Mouse (Mus musculus): ENCODE data around the gene Mst1.
A peak's percentile ranks its signal among the peaks of the same experiment; 100 is the strongest.

The Mst1 gene

DNA sequence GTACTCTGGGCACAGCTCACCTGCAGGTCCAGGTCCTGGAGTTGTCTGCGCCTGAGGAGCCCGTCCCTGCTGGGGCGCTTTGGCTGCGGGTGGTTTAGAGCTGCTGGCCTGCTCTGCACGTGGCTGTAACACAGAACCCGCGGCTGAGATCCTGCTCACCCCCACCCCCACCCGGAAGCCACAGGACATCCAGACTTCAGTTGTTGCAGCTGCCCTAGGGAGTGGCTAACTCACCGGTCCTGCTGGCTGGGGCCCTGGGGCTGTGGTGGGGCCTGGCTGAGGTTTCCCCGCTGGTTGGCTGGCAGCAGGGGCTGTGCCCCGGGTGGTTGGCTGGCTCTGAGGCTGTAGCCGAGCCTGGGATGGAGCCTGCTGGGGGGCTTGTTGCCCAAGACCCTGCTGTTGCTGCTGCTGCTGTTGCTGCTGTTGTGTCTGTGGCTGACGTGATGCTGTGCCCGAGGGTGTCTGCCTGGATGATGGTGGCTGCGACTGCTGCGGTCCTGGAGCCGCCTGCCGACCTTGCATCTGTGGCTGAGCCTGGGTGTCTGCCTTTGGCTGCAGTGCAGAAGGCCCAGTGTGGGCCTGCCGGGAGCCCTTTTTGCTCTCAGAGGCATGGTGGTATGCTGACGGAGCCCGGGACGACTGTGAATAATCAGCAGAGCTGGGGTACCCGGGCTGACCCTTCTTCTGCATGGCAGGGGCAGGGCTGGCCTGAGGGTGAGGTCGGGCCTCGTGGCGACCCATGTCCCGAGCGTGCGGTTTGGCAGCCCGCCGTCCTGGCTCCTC lies 24.7 kb downstream of the Mst1 start:
- no peak for DNase-seq

DNA sequence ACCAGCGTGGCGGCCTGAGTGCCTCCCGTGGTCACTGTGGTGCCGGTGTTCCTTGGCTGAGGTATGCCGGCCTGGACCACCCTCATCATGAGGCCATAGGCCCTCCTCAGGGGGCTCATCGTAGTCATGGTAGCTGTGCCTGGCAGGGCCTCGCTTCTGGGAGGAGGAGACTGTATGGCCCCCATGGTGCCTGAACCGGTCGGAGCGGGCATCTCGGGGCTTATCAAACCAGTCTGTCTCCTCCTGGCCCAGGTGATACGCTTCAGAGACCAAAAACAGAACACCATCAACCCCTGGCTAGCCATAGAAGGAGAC lies 25.3 kb downstream of the Mst1 start:
- no peak for DNase-seq

DNA sequence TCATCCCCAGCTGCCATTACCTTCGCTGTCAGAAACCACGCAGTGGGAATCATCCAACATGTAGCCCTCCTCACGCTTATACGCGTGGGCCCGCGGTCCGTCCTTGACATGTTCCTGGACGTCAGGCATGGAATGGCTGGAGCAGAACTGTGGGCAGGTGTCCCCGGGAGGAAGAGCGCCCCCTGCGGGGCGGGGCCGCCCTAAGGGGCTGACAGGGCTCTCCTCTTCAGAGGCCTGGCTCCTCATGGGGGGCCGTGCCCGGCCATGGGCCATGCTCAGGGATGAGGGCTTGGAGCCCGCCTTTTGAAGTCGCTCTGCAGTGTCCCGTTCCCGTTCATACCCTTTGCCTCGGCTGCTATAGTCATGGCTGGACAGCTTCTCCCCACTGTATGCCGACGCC lies 25.9 kb downstream of the Mst1 start:
- no peak for DNase-seq

DNA sequence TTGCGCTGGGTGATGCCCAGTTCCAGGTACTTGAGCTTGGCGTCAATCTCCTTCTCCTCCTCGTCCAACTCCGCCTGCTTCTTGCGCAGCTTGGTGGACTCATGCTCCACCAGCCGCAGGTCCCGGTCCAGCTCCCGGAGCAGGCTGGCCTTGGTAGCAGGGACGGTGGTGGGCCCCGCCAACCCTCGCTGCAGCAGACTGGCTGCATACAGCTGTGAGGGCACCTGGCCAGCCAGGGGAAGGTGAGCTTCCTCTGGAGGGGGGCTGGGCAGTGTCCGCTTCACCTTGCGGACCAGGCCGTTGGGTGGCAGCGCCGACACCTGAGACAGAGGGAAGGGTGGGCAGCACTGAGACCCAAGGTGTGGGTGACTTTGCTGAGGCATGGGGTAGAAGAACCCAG lies 27.6 kb downstream of the Mst1 start:
- no peak for DNase-seq

DNA sequence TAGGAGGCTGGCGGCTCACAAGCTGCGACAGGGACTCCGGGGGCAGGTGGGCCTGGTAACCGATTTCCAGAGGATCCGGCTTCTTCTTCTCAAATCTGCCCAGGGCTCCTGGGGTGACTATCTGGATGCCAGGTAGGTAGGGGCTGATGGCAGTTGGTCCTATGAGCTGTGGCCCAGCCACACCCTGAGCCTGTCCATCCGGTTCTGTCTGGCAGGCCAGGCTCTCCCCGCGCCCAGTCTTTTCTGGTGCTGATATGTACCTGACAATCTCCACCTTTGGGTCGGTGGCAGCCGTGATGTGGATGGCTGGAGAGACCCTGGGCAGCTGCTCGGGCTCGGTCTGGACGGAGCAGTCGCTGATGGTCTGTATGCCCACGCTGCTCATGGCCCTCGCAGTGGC lies 29.9 kb downstream of the Mst1 start:
- DNase-seq, result no peak

DNA sequence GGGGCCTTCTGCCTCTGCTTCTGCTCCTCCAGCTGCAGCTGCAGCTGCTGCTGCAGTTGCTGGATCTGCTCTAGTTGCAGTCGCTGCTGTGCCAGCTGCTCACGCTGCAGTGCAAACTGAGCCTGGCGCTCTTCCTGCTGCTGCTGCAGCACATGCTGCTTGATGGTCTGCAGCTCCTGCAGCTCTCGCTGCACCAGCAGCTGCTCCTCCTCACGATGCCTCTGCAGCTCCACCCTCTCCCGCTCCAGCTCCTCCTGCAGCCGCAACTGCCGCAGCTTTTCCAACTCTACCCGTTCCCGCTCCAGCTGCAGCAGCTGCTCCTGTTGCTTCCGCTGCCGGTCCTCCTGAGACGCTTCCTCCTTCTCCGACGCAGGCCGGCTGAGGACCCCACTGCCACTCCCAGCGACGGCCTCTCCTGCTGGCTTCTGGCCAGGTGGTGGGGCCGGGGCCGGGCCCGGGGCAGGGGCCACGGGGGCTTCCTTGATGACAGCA lies 30.9 kb downstream of the Mst1 start:
- DNase-seq, result no peak

DNA sequence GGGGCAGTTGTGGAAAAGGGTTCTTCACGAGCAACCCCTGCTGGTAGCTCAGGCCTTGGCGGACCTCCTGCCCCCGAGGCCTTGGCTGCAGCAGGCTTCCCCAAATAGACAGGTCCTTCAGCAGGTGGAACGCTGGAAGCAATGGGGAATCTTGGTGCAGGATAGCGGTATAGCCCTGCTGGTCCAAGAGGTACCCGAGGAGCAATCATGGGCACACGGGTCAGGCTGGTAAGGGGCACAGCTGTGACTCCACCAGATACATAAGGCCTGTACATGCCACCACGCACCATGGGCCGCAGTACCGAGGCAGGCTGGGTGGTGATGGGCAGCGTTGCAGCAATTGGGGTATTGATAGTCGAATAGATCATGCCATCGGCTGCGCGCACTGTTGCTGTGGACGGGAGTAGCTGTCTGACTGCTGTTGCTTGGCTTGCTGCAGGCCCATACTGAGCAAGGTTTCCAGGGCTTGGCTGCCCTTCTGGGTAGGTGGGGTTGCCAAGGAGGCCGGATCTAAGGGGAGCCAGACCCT lies 31.4 kb downstream of the Mst1 start:
- DNase-seq, result peak; percentile 54

DNA sequence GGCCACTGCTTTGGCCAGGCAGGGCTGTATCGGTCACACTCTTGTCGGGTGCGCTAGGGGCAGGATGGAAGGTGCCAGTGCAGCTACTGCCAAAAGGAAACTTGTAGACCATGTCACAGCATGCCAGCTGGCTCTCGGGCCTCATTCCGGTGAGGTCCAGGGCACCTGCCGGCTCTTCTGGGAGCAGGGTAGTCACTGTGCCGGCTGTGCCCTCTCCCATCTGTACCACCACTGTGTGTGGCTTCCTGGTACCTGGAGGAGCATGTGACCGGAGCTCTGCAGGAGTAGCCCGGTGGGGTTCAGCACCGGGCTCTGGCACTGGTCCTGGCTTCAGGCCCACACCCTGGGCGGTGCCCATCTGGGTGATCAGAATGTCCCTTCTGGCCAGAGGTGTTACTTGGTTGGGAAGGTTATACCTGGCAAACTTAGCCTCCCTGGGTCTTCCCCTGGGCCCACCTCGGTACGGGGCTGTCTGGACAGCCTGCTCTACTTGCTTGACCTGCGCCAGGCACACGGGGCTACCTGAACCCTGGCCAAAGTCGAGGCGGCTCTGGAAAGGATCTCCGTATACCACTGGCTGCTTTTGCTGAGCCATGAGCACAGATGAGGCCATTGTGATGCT lies 32.6 kb downstream of the Mst1 start:
- peak; percentile 86 for DNase-seq

DNA sequence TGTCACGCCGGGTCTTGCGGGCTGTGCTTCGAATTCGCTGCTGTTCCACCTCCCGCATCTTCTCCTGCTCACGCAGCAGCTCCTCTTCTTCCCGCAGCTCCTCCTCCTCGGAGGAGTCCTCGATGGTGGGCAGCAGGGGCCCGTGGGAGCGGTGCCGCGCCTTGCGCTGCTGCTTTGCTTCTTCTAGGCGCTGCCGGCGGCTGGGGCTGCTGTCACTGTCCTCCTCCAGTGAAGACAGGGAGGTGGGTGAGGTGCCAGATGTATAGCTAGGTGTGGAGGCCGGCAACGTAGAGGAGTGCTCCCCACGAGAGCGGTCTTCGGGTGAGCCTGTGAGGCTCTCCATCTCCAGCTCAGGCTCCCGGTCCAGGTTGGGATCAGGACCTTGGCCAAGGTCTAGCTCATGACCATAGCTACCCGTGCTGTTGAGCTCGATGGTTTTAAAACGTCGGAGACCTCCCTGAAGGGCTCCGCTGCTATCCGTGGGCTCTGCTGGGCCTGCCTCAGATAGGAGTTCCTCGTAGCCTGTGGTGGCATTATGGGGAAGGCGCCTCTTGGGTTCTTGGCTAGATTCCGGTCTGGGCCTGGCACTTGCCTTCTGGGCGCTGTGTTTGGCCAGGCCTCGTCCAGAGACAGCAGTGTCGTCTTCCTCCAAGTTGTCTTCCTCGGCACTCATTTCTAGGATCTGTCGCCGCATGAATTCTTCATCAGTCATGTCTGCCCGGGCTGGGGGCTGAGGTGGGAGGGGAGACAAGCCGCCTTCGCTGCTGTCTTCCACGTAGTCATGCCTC lies 35.2 kb downstream of the Mst1 start:
- no peak for DNase-seq

DNA sequence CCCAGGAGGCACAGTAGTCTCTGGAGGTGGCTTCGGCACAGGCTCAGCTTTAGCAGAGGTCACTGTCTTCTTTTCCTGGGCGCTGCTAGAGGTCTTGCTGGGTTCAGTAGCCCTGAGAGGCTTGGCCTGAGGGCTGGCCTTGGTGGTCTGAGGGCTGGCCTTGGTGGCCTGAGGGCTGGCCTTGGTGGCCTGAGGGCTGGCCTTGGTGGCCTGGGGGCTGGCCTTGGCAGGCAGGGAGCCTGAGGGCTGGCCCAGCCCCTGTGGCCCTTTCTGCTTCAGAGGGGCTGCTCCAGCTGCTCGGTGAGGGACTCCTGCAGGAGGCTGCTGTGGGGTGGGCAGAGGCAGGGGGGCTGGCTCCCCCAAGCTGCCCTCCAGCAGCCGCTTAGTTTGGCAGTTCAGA lies 36.9 kb downstream of the Mst1 start:
- no peak for DNase-seq

DNA sequence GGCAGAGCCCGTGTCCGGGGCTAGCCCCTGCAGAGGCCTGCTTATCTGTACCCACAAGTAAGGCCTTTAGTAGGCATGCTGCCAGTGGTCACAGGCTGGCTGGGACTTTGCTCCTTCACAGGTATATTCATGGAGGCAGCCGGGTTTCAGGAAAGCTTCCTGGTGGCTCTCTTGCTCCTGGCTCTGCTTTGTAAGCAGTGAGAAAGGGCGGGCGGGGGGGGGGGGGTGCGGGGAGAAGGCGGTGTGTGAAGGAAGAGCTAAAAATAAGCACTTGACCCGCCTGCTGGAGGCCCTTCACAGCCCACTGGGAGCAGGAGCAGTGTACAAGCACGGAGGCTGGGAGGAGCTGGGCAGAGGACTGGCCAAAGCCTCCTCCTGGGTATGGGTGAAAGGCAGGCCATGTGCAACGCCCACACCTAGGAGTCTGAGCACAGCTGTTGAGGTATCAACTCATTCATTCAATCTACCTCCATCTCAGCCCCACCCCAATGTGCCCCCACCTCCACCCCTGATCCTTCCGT lies 39.7 kb downstream of the Mst1 start:
- no peak for DNase-seq

DNA sequence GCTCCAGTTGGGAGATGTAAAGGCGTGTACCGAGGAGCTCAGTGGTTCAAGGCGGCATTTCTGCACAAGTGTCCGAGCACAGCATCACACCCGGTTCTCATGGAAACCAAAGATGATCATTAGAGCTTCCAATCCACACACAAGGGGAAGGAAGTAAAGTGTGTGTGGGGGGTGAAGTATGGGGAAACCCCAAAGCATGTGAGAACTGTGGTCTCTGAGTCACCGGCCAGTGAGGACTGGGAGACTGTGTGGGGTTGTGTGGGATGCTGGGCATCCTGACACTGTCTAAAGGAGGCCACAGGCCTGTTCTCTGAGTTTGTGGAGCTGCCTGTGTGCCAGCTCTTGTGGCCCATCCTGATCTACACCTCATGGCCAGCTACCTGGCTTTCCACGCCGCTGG lies 40.4 kb downstream of the Mst1 start:
- no peak for DNase-seq

DNA sequence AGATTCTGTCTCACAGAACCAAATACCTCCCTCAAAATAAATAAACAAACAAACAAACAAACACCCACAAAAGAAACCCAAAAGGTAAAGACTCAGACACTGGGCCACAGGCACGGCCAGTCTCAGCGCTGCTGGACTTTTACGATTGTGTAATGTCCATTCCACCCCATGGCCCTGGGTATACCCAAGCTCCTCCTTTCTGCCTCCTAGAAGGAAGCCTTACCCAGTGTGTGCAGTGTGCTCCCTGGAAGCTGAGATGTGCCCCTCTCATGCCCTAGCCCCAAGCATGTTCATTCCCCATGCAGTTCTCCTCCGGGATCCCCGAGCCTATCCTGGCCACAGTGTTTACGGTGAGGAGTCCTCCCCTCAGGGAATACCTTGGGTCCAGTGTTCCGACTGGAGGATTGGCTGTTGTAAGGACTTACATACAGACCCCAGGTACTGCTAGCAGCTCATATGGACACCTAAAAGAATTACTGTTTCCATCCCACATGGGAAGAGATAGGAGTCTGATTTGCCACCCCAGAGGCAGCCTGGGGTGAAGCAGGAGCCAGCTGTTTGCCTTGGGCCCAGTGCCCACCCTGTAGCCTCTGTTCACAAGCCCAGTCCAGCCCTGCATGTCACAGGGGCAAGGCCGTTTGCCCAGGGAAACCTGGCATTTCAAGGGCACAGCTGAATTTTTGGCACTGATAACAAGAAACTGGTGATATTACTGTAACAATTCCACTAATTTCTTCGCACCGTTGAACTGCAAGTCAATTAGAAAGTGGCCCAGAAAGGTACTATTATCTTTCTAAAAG lies 41.1 kb downstream of the Mst1 start:
- no peak for DNase-seq

DNA sequence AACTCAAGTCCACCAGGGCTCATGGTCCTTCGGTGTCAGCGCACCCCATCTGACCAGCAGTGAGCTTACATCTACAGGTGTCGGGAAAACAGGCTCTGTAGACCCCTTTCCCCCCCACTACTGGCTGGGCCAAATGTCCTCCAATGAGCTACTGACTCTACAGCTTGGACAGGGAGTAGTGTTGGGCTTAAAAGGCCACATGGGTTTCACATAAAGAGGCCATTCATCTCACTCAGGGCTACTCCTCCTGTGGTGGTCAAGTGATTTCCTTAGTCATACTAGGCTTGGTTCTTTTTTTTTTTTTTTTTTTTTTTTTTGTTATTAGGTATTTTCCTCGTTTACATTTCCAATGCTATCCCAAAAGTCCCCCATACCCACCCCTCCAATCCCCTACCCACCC lies 43.7 kb downstream of the Mst1 start:
- DNase-seq, result no peak

DNA sequence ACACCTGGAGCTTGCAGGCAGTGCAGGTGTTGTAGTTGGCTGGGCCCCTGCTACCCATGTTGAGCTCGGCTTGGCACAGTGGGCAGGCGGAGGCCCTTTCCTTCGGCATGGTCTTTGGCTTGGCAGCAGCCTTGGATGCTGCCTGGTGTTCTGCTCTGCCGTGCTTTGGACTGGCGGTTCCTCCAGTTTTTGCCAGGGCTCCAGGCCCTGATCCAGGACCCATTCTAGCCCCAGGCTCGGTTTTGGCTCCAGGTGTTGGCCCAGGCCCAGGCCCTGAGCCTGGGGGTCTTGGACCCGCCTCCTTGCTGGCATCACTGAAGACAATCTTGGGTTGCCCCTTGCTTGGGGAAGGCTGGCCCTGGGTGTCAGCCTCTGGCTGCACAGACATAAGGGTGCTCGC lies 45.5 kb downstream of the Mst1 start:
- no peak for DNase-seq

DNA sequence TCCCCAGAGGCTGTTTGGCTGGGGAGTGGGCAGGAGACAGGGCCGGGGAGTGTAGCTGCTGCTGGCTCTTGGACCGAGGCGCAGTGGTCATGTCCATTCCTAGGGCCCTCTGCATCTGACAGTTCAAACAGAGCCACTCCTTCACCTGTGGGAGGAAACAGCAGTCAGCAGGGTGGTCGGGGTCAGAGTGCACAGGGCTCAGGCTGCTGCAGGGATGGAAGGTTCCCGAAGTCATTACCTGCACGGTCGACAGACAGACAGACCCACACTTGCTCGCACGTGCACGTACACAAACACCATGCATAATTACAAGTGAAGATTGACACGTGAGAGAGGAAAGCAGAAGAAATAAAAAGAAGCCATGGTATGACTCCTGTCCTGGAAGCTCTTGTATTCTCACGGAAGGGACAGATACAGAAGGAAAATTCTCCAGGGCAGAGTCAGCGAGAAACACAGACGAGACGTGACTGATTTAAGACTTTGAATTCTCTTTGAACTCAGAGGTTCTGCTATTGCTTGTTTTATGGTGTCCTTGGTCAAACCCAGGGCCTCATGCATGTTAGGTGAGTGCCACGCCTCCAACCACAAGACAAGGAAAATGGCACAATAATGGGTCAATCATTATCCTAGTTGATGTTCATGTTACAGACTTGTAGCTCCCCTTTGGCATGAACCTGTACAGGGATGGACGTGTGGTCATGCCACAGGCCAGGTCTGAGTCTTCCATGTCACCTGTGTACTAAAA lies 46.4 kb downstream of the Mst1 start:
- DNase-seq, result no peak

DNA sequence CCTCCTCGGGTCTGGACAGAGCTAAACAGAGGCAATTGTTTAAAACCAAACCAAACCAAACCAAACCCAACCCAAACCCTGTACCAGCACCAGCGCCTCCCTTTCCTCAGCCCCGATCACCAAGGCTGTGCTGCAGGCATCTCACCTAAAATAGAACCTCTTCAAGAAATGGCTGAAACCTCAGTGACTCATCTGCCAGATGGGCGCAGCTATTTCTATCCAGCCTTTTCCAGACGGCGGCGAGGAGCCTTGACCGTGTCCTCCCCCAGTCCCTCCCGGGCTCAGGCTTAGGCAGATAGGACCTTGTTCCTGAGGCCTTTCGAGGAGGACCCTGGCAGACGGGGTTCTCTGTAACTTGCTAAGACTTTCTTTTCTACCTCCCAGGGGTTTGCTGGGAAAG lies 48.0 kb downstream of the Mst1 start:
- no peak for DNase-seq

DNA sequence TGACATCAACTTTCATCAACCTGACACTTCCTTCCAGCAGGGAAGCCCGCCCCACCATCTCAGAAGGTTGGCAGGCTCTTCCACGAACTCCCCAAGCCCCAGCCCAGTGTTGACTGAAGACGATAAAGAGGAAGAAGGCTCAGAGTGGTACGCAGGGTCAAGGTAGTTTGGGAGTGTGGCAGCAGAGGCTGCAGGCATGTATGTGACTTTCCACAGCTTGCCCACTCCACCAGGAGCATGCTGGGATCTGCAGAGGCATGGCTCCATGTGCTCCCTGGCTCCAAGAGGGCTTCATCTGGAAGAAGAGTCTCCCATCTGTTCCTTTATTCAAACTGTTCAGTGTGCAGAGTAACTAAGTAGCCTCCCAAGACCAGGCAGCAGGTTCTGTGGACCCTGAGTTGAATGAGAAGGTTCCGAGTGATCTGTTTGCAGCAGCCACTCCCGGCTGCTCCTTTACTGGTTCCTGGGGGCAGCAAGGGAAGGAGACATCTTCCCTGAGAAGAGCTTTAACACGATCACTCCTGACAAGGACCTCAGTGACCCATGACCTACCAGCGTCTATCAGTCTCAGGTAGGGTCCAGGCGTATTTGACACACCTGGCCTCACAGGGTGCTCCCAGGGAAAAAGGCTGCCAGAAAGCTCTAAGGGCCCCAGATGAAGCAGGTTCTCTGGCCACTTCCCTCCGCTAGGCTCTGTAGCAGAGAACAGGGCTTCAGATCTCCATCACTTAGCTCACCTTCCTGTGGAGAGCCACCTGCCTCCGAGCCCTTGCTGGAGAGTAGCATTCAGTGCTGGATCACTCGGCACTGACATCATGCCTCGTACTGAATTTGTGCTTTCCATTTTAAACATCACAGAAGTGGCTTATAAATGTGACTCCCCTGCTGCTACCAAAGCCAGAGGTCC lies 49.1 kb downstream of the Mst1 start:
- DNase-seq, result peak; percentile 78

DNA sequence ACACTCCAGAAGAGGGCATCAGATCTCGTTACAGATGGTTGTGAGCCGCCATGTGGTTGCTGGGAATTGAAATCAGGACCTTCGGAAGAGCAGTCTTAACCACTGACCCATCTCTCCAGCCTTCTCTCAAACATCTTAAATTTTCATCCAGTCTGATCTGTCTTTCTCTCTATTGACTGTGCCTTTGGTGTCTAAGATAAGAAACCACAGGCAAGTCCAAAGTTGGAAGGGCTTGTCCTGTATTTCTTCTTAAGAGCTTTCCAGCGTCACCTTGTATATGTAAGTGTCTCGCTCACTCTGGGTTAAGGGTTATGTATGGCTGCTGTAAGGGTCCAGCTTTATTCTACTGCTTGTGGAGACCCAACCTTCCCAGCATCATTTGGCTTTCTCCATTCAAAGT lies 51.3 kb downstream of the Mst1 start:
- DNase-seq, result no peak

DNA sequence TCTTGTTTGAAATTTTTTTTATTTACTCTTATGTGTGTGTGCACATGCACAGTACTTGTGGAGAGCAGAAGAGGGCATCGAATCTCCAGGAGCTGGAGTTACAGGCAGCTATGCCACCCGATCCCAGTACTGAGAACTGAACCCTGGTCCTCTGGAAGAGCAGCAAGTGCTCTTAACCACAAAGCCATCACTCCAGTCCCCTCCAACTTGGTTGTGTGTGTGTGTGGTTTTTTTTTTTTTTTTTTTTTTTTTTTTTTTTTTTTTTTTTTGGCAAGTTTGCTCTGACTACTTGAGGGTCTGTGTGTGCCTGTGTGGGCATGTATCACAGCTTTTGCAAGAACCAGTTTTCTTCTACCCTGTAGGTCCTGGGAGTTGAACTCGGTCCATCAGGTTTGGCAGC lies 52.1 kb downstream of the Mst1 start:
- no peak for DNase-seq

DNA sequence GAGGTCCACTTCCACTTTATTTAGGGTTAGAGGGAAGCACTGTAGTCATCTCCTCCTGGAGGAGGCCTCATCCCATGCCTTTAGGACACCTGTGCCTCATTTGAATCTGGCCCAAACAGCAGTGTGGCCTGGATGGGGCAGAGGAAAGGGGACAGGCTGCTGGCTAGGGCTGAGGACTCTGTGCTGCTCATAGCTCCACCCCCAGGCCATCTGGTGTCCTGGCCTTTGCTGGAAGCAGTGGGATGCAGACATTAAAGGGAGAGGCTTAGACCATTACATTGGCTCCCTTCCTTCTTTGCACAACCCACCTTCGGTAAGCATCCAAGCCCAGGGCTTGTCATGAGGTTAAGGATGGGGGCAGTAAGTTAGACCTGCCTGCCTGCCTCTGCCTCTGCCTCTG lies 53.2 kb downstream of the Mst1 start:
- peak; percentile 94 for DNase-seq

Measured in cerebellum, adult 9-10 months (tissue).